Mouse (Mus musculus) MEL (cell line): ENCODE data around the gene Btg3. TPM values are rescaled to one million over a fixed set of nuclear protein-coding genes. Genes with fewer than 3 reads are reported as not detected.

Experiments used
- DNase-seq: peaks from one replicate; pipeline ENCODE4 v3.0.0; 2011; ENCODE audit warnings: low read depth, low spot score
- H3K27ac ChIP-seq: 2 replicates; pipeline ENCODE4 v1.5.1; 2012; ENCODE audit warnings: low read depth, mild to moderate bottlenecking, control low read depth, low read length, moderate library complexity; ENCODE audit not compliant: control insufficient read depth
- H3K27me3 ChIP-seq, 2 experiments: fragments of 150-350 bp in 1 of 2; sonication (generic) in 1 of 2; 2 replicates each; pipeline ENCODE4 v1.6.1; 2012; ENCODE audit warnings: low read length in 2 of 2, mild to moderate bottlenecking in 2 of 2, improper control_type of control experiment in 1 of 2, moderate library complexity in 1 of 2; ENCODE audit not compliant: insufficient read depth in 2 of 2, control insufficient read depth in 1 of 2
- H3K36me3 ChIP-seq, 2 experiments: 2 replicates each; pipeline ENCODE4 v1.6.1; 2012 to 2014; ENCODE audit warnings: low read length in 2 of 2, improper control_type of control experiment in 1 of 2, inconsistent platforms in 1 of 2, mild to moderate bottlenecking in 1 of 2; ENCODE audit not compliant: insufficient read depth in 2 of 2, control insufficient read depth in 1 of 2
- H3K4me1 ChIP-seq, 2 experiments: fragments of 150-350 bp in 1 of 2; sonication (generic) in 1 of 2; 2 replicates each; pipeline ENCODE4 v1.6.1; 2012; ENCODE audit warnings: low read length in 2 of 2, improper control_type of control experiment in 1 of 2, mild to moderate bottlenecking in 1 of 2; ENCODE audit not compliant: insufficient read depth in 2 of 2, control insufficient read depth in 1 of 2
- H3K4me3 ChIP-seq, 2 experiments: fragments of 150-350 bp in 1 of 2; sonication (generic) in 1 of 2; 2 replicates each; pipeline ENCODE4 v1.5.1; 2012; ENCODE audit warnings: low read depth in 2 of 2, low read length in 2 of 2, mild to moderate bottlenecking in 2 of 2, moderate library complexity in 2 of 2, control low read depth in 1 of 2, improper control_type of control experiment in 1 of 2; ENCODE audit not compliant: control insufficient read depth in 1 of 2, insufficient read depth in 1 of 2
- H3K79me2 ChIP-seq: 2 replicates; pipeline ENCODE4 v1.6.1; 2012; ENCODE audit warnings: mild to moderate bottlenecking, low read length, moderate library complexity; ENCODE audit not compliant: control insufficient read depth, poor library complexity, insufficient read depth
- H3K9ac ChIP-seq: 2 replicates; pipeline ENCODE4 v1.6.1; 2012; ENCODE audit warnings: low read depth, mild to moderate bottlenecking, control low read depth, low read length, moderate library complexity; ENCODE audit not compliant: control insufficient read depth, poor library complexity, severe bottlenecking
- H3K9me3 ChIP-seq: fragments of 150-350 bp; sonication (generic); replicated peaks from 2 replicates; pipeline ENCODE4 v1.6.1; 2012; ENCODE audit warnings: mild to moderate bottlenecking, low read length, improper control_type of control experiment, moderate library complexity; ENCODE audit not compliant: insufficient read depth
- CHD2 ChIP-seq: IDR thresholded peaks from 2 replicates; pipeline ENCODE4 v1.6.1; 2011; ENCODE audit warnings: low read length, improper control_type of control experiment
- CTCF ChIP-seq, 3 experiments: IDR thresholded peaks in 2 of 3; conservative IDR thresholded peaks in 1 of 3; 2 replicates each; pipeline ENCODE4 v1.5.1; 2011 to 2012; ENCODE audit warnings: low read length in 3 of 3, low read depth in 2 of 3, mild to moderate bottlenecking in 2 of 3, improper control_type of control experiment in 1 of 3, inconsistent platforms in 1 of 3, mixed read lengths in 1 of 3, moderate library complexity in 1 of 3; ENCODE audit not compliant: control insufficient read depth in 1 of 3, insufficient read depth in 1 of 3, poor library complexity in 1 of 3, severe bottlenecking in 1 of 3
- E2F4 ChIP-seq: IDR thresholded peaks from 2 replicates; pipeline ENCODE4 v1.6.1; 2011; ENCODE audit warnings: low read depth, low read length, improper control_type of control experiment, borderline replicate concordance
- ELF1 ChIP-seq: IDR thresholded peaks from 2 replicates; pipeline ENCODE4 v1.6.1; 2014; ENCODE audit warnings: low read depth, mild to moderate bottlenecking, inconsistent platforms, low read length, improper control_type of control experiment, moderate library complexity
- GABPA ChIP-seq: IDR thresholded peaks from 2 replicates; pipeline ENCODE4 v1.6.1; 2012; ENCODE audit warnings: low read depth, mild to moderate bottlenecking, inconsistent platforms, low read length, improper control_type of control experiment, moderate library complexity
- GATA1 ChIP-seq: IDR thresholded peaks from 2 replicates; pipeline ENCODE4 v1.6.1; 2011; ENCODE audit warnings: low read depth, low read length, improper control_type of control experiment
- JUND ChIP-seq: IDR thresholded peaks from 2 replicates; pipeline ENCODE4 v1.6.1; 2011; ENCODE audit warnings: low read depth, mild to moderate bottlenecking, improper control_type of control experiment, low read length
- MAX ChIP-seq: IDR thresholded peaks from 2 replicates; pipeline ENCODE4 v1.6.1; 2011; ENCODE audit warnings: low read length, improper control_type of control experiment
- MYB ChIP-seq: IDR thresholded peaks from 2 replicates; pipeline ENCODE4 v1.6.1; 2011; ENCODE audit warnings: mild to moderate bottlenecking, low read depth, low read length, improper control_type of control experiment
- NELFE ChIP-seq: IDR thresholded peaks from 2 replicates; pipeline ENCODE4 v1.6.1; 2011; ENCODE audit warnings: low read depth, low read length, improper control_type of control experiment
- POLR2A ChIP-seq, 2 experiments: IDR thresholded peaks; 2 replicates each; pipeline ENCODE4 v1.6.1; 2011 to 2012; ENCODE audit warnings: low read length in 2 of 2, mild to moderate bottlenecking in 2 of 2, control low read depth in 1 of 2, improper control_type of control experiment in 1 of 2, low read depth in 1 of 2, moderate library complexity in 1 of 2; ENCODE audit not compliant: control insufficient read depth in 1 of 2, insufficient read depth in 1 of 2, poor library complexity in 1 of 2
- POLR2AphosphoS2 ChIP-seq: IDR thresholded peaks from 2 replicates; pipeline ENCODE4 v1.6.1; 2011; ENCODE audit warnings: low read length, improper control_type of control experiment
- RCOR1 ChIP-seq: IDR thresholded peaks from 2 replicates; pipeline ENCODE4 v1.6.1; 2012; ENCODE audit warnings: low read depth, mild to moderate bottlenecking, inconsistent platforms, low read length, improper control_type of control experiment
- USF1 ChIP-seq: IDR thresholded peaks from 2 replicates; pipeline ENCODE4 v1.6.1; 2014; ENCODE audit warnings: low read depth, mild to moderate bottlenecking, inconsistent platforms, low read length, improper control_type of control experiment, moderate library complexity
- ZNF384 ChIP-seq: IDR thresholded peaks from 2 replicates; pipeline ENCODE4 v1.6.1; 2012; ENCODE audit warnings: low read depth, mild to moderate bottlenecking, inconsistent platforms, low read length, improper control_type of control experiment
- polyA plus RNA-seq, 2 experiments: library from polyadenylated mRNA; stranded (reverse) in 1 of 2; unstranded in 1 of 2; fragments of >175 nt in 1 of 2; fragments of >200 nt in 1 of 2; gene quantifications; 2 replicates each; pipeline versions ENCODE4 v1.2.1 to v1.2.4; 2012; ENCODE audit warnings: low replicate concordance in 2 of 2, low read depth in 1 of 2; ENCODE audit not compliant: insufficient read length in 2 of 2, insufficient read depth in 1 of 2, missing spikeins in 1 of 2
- total RNA-seq: library from RNA; depleted of rRNA; stranded (reverse); fragments of 300-350 nt; gene quantifications from 2 replicates; pipeline ENCODE4 v1.2.3, GENCODE M21; 2012

Btg3 gene
- total and polyA plus RNA-seq, 3 experiments: 8.5 to 17.5 TPM; not detected in 1

- no peak overlapping the region for H3K9ac ChIP-seq
- peaks cover 0 to 2% of the 10 kb centered on the region in 2 experiments; a peak in 1 of 4 replicates for H3K36me3 ChIP-seq
- H3K27me3 ChIP-seq: no peaks in the 10 kb centered on the region
Observed at GRCm38 (mm10) chr16:78314026-78314425, 63.0 kb downstream of the Btg3 start.

DNA sequence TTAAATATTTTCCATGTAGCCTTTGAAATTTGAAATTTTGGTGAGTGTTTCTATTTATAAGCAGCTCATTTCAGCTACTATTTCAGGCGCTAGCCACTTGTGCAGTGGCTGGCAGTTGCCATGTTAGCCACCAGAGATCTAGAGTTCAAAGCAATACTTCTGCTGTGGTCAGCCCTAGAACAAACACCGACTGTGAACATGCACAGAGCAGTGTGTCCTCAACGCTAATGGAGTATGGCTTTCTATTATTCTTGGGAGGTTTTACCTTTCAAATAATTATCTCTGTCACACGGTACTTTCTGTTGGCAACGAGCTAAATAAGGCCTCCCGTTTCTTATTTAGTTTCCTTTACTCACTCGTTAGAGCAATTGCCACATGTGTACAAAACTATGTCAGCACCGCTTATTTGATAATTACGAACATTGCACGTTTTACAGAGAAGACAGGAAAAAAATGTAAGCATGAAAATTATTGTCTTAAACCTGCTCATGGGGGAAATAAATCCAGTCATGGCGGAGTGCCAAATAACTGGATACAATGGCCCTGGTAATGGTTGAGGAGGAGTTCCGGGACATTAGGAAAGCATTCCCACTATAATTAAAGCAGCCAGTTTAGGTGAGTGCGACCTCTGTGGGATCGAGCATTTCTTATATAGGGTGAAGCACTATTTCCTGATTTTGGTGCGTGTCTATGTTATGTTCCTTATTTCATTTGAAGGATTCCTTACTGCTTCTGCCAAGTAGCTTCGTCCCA, 63.7 kb downstream of the Btg3 start:
- no peaks in the 10 kb centered on the region for H3K4me1 ChIP-seq
- peaks cover 0 to 2% of the 10 kb centered on the region in 2 experiments; a peak in 1 of 4 replicates for H3K36me3 ChIP-seq
- no peaks in the 10 kb centered on the region for H3K79me2 ChIP-seq
- H3K4me3 ChIP-seq: no peak overlapping the region
- no peak for DNase-seq
- no peaks in the 10 kb centered on the region for H3K9me3 ChIP-seq
- no peaks in the 10 kb centered on the region for H3K27me3 ChIP-seq
- no peak overlapping the region for H3K27ac ChIP-seq
- no peak overlapping the region for H3K9ac ChIP-seq
- no peak for TF ChIP-seq JUND
- TF ChIP-seq ZNF384: no peak
- TF ChIP-seq GABPA: no peak
- no peak for TF ChIP-seq MAX
- TF ChIP-seq NELFE: no peak
- no peak for TF ChIP-seq RCOR1
- TF ChIP-seq POLR2AphosphoS2: no peak
- TF ChIP-seq USF1: no peak
- no peak for TF ChIP-seq MYB
- TF ChIP-seq E2F4: no peak
- no peak for TF ChIP-seq ELF1
- no peak for TF ChIP-seq CTCF (IDR thresholded peaks at IDR 0.05 in 2 of 3, conservative IDR thresholded peaks at IDR 0.05 in 1 of 3; ENCODE audit: control insufficient read depth in 1 of 3, insufficient read depth in 1 of 3, low read depth in 2 of 3, low read length in 3 of 3, poor library complexity in 1 of 3, severe bottlenecking in 1 of 3)
- no peak for TF ChIP-seq GATA1
- no peak for TF ChIP-seq CHD2

More at GRCm38 (mm10) chr16:78314026-78314425, 63.0 kb downstream of the Btg3 start:
- Histone ChIP-seq H3K9me3 (no peaks in the 10 kb centered on the region), H3K79me2 (no peaks in the 10 kb centered on the region), H3K27ac (no peak overlapping the region), H3K4me1 (no peaks in the 10 kb centered on the region), H3K4me3 (no peak overlapping the region)
- TF ChIP-seq MAX (no peak), POLR2A (IDR thresholded peaks at IDR 0.05; ENCODE audit: control insufficient read depth in 1 of 2, insufficient read depth in 1 of 2, low read depth in 1 of 2, low read length in 2 of 2, poor library complexity in 1 of 2) (no peak), CTCF (IDR thresholded peaks at IDR 0.05 in 2 of 3, conservative IDR thresholded peaks at IDR 0.05 in 1 of 3; ENCODE audit: control insufficient read depth in 1 of 3, insufficient read depth in 1 of 3, low read depth in 2 of 3, low read length in 3 of 3, poor library complexity in 1 of 3, severe bottlenecking in 1 of 3) (no peak), MYB (no peak)
- no peak for DNase-seq
